Mouse (Mus musculus) cerebellum, adult 9-10 months (tissue): ENCODE results near the gene Selenoh.

Experiments
- DNase-seq: peaks from one replicate; pipeline ENCODE4 v3.0.0; 2022

Selenoh gene

GRCm38 (mm10) chr2:84626366-84626975 lies 44.1 kb downstream of the Selenoh start:
- DNase-seq = no peak

- no peak for DNase-seq
These were observed 46.4 kb downstream of the Selenoh start for GRCm38 (mm10) chr2:84624201-84624600.

- DNase-seq = no peak
These were observed 47.0 kb downstream of the Selenoh start for GRCm38 (mm10) chr2:84623428-84624119.

- no peak for DNase-seq
These were observed 47.9 kb downstream of the Selenoh start for GRCm38 (mm10) chr2:84622668-84623067.

- DNase-seq = no peak
These were observed 50.8 kb downstream of the Selenoh start for GRCm38 (mm10) chr2:84619646-84620340.
